Mouse (Mus musculus): ENCODE data around the gene Dnase2b. TPM values are rescaled to one million over a fixed set of nuclear protein-coding genes. Genes with fewer than 3 reads are reported as not detected.
A peak's percentile ranks its signal among the peaks of the same experiment; 100 is the strongest.

The Dnase2b gene
- total and polyA plus RNA-seq, 2 experiments from 2014 or later = not detected

DNA sequence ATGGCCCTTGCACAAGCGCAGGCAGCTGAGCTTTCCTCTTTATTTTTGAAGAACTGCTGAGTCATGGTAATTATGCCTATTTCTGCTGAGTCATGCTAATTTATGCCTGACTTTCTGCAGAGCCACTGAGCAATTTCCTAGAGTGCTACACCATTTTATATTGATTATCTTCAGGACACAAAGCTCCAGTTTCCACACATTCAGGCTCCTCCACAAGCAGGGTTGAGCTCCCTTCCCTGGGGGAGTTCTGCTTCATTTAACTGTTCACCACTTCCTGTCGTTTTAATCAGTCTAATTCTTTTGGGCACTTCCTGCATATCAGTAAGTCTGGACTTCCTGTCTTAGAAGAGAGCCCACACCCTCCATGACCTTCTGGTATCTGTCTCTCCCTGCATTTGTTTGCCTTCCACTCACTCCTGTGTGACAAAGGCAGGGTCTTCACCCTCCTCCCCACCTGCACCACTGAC, 39.7 kb upstream of the Dnase2b start:
- Histone ChIP-seq H3K36me3 (ENCODE audit: insufficient read depth, low read length) (no peaks in the 10 kb centered on the region), H3K27me3 (ENCODE audit: insufficient read depth, low read length) (no peaks in the 10 kb centered on the region), H3K9ac (replicated peaks; ENCODE audit: low read length, poor library complexity, severe bottlenecking) (no peak overlapping the region), H3K4me2 (ENCODE audit: low read depth, low read length, poor library complexity, severe bottlenecking) (no peak overlapping the region), H3K9me3 (ENCODE audit: low read length) (no peaks in the 10 kb centered on the region), H3K4me1 (ENCODE audit: insufficient read depth, low read length) (no peaks in the 10 kb centered on the region), H3K4me3 (ENCODE audit: low read depth, low read length) (no peak overlapping the region), H3K27ac (ENCODE audit: low read depth, low read length) (no peak overlapping the region)
- DNase-seq (ENCODE audit: low spot score) (peak; percentile 14), ATAC-seq (ENCODE audit: low FRiP score) (no peak)
- TF ChIP-seq CTCF (IDR thresholded peaks at IDR 0.05) = no peak
- WGBS = 75% methylated on average over 2 of the region's 2 CpGs

DNA sequence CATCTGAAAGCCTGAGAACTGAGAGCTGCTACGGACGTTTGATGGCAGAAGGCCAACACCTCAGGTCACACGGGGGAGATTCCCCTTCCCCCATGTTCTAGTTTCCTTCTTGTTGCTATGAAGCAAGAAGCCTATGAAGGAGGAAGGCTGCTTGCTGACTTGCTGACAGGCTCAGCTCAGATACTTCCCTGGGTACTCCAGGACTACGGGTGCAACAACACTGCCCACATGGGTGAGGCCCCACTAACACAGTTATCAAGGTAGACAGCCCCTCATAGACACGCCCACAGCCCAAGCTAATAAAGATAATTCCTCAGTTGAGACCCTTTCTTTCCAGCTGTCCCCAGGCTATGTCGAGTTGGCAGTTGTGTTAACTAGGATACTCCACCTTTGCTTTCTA, 38.3 kb upstream of the Dnase2b start:
- no peak for TF ChIP-seq CTCF (IDR thresholded peaks at IDR 0.05)
- ATAC-seq (ENCODE audit: low FRiP score) (no peak), DNase-seq (ENCODE audit: low spot score) (no peak)
- Histone ChIP-seq H3K4me2 (ENCODE audit: low read depth, low read length, poor library complexity, severe bottlenecking) (no peak overlapping the region), H3K27ac (ENCODE audit: low read depth, low read length) (no peak overlapping the region), H3K4me3 (ENCODE audit: low read depth, low read length) (no peak overlapping the region), H3K4me1 (ENCODE audit: insufficient read depth, low read length) (no peaks in the 10 kb centered on the region), H3K27me3 (ENCODE audit: insufficient read depth, low read length) (no peaks in the 10 kb centered on the region), H3K36me3 (ENCODE audit: insufficient read depth, low read length) (no peaks in the 10 kb centered on the region), H3K9ac (replicated peaks; ENCODE audit: low read length, poor library complexity, severe bottlenecking) (no peak overlapping the region), H3K9me3 (ENCODE audit: low read length) (no peaks in the 10 kb centered on the region)
- WGBS = 75% methylated on average over 6 of the region's 6 CpGs

DNA sequence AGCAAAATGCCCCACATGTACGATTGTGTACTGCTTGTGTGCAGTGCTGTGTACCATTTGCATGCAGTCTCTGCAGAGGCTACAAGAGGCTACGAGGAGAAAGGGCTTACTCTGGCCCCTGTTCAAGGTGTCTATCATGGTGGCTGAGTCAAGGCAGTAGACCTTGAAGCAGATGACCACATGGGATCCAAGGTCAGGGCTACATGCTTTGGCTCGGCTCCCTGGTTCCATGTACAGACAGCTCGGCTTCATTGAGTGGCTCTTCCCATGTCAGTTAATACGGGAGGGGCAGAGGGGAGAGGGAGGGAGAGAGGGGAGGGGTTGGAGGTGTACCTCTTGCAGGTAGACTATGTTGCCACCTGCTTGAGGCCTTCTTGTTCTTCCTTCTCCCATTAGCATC, 37.0 kb upstream of the Dnase2b start:
- no peak for DNase-seq (ENCODE audit: low spot score)
- Histone ChIP-seq H3K4me1 (ENCODE audit: insufficient read depth, low read length) (no peaks in the 10 kb centered on the region), H3K9ac (replicated peaks; ENCODE audit: low read length, poor library complexity, severe bottlenecking) (no peak overlapping the region), H3K36me3 (ENCODE audit: insufficient read depth, low read length) (no peaks in the 10 kb centered on the region), H3K27me3 (ENCODE audit: insufficient read depth, low read length) (no peaks in the 10 kb centered on the region), H3K9me3 (ENCODE audit: low read length) (no peaks in the 10 kb centered on the region), H3K27ac (ENCODE audit: low read depth, low read length) (no peak overlapping the region), H3K4me2 (ENCODE audit: low read depth, low read length, poor library complexity, severe bottlenecking) (no peak overlapping the region), H3K4me3 (ENCODE audit: low read depth, low read length) (no peak overlapping the region)
- TF ChIP-seq CTCF (IDR thresholded peaks at IDR 0.05) = no peak
- WGBS = 90% methylated on average over 5 of the region's 5 CpGs
- ATAC-seq (ENCODE audit: low FRiP score) = no peak

DNA sequence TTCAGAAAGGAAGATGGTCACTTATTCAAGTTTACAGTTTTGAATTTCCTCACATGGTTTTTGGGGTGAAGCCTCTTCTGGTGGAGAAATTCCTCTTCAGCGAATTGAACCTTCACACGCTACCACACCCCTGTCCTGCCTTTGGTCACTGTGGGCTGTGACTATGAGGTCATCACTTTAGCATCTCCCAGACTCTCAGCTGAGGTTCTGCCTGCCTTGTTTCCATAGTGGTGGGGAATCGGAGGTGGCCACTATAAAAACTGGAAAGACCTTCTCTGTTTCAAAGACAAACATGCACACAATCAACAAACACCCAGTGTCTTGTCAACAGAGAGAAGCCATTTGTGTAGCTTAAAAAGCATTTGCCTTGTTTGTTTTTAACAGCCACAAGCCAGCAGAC, 35.8 kb upstream of the Dnase2b start, which contains the start of gene 4930503B20Rik:
4930503B20Rik (minus strand) TSS at position 101 of the 400 bp plus-strand sequence.
- Histone ChIP-seq H3K36me3 (ENCODE audit: insufficient read depth, low read length) (no peaks in the 10 kb centered on the region), H3K4me3 (ENCODE audit: low read depth, low read length) (no peak within 1 kb of the TSS), H3K9ac (replicated peaks; ENCODE audit: low read length, poor library complexity, severe bottlenecking) (no peak within 1 kb of the TSS), H3K27ac (ENCODE audit: low read depth, low read length) (no peak within 1 kb of the TSS), H3K9me3 (ENCODE audit: low read length) (no peaks in the 10 kb centered on the region), H3K4me1 (ENCODE audit: insufficient read depth, low read length) (no peaks in the 10 kb centered on the region), H3K4me2 (ENCODE audit: low read depth, low read length, poor library complexity, severe bottlenecking) (no peak within 1 kb of the TSS), H3K27me3 (ENCODE audit: insufficient read depth, low read length) (no peaks in the 10 kb centered on the region)
- DNase-seq (ENCODE audit: low spot score) = no peak
- TF ChIP-seq CTCF (IDR thresholded peaks at IDR 0.05) = no peak
- ATAC-seq (ENCODE audit: low FRiP score) = no peak
- WGBS = 88% methylated on average over 3 of the region's 3 CpGs

DNA sequence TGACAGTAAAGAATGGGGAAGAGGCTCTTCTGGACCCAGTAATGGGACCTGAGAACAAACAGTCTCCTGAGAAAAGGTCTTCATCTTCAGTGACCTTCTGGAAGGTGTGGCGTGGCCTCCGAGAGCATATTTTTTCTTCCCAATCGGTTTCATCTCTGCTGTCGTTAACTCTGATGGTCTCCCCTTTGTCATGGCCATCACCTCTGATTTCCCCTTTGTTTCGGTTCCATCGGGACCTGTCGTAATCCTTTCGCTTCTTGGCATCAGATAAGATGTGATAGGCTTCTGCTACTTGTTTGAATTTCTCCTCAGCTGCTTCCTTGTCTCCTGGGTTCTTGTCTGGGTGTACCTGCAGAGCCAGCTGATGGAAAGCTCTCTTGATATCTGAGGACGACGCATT, 35.3 kb upstream of the Dnase2b start:
- Histone ChIP-seq H3K27me3 (ENCODE audit: insufficient read depth, low read length) (no peaks in the 10 kb centered on the region), H3K4me2 (ENCODE audit: low read depth, low read length, poor library complexity, severe bottlenecking) (no peak overlapping the region), H3K36me3 (ENCODE audit: insufficient read depth, low read length) (no peaks in the 10 kb centered on the region), H3K9ac (replicated peaks; ENCODE audit: low read length, poor library complexity, severe bottlenecking) (no peak overlapping the region), H3K4me1 (ENCODE audit: insufficient read depth, low read length) (no peaks in the 10 kb centered on the region), H3K9me3 (ENCODE audit: low read length) (no peaks in the 10 kb centered on the region), H3K4me3 (ENCODE audit: low read depth, low read length) (no peak overlapping the region), H3K27ac (ENCODE audit: low read depth, low read length) (no peak overlapping the region)
- DNase-seq (ENCODE audit: low spot score) (no peak), ATAC-seq (ENCODE audit: low FRiP score) (no peak)
- WGBS = 94% methylated on average over 10 of the region's 10 CpGs
- no peak for TF ChIP-seq CTCF (IDR thresholded peaks at IDR 0.05)

DNA sequence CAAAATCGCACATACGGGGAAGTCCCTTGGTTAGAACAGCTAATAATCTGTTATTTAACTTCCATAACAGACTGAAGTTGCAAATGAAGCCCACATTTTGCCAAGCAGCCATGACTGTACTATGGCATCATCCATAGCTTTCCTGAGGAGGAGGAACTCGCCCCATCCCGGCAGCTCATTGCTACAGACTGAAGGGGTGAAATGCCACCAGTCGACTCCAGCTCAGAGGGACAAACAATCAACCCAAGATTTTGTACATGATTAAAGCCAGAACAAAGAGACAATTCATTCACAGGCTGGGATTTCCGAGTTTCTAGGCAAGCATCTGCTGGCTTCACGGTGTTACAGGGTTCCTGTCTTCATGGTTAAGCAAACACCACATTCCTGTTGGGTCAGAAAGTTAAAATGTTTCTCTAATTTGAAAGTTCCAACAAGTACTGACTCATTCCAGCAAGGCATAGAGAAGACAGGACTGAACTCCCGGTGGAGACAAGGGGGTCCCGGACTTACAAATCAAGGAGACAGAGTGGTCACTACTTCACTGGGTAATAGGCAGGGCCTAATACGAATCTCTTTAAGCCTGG, 34.0 kb upstream of the Dnase2b start:
- no peak for ATAC-seq (ENCODE audit: low FRiP score)
- Histone ChIP-seq H3K27me3 (ENCODE audit: insufficient read depth, low read length) (no peaks in the 10 kb centered on the region), H3K36me3 (ENCODE audit: insufficient read depth, low read length) (no peaks in the 10 kb centered on the region), H3K27ac (ENCODE audit: low read depth, low read length) (no peak overlapping the region), H3K9ac (replicated peaks; ENCODE audit: low read length, poor library complexity, severe bottlenecking) (no peak overlapping the region), H3K4me1 (ENCODE audit: insufficient read depth, low read length) (no peaks in the 10 kb centered on the region), H3K4me2 (ENCODE audit: low read depth, low read length, poor library complexity, severe bottlenecking) (no peak overlapping the region), H3K4me3 (ENCODE audit: low read depth, low read length) (no peak overlapping the region), H3K9me3 (ENCODE audit: low read length) (no peaks in the 10 kb centered on the region)
- 75% methylated on average over 10 of the region's 10 CpGs for WGBS
- no peak for TF ChIP-seq CTCF (IDR thresholded peaks at IDR 0.05)
- DNase-seq (ENCODE audit: low spot score) = no peak
